Mouse (Mus musculus): ENCODE results near the gene Iqgap2. TPM values are rescaled to one million over a fixed set of nuclear protein-coding genes. Genes with fewer than 3 reads are reported as not detected.

Gene Iqgap2
- total and polyA plus RNA-seq, 3 experiments, result 0.27 to 0.32 TPM; not detected in 1

DNA sequence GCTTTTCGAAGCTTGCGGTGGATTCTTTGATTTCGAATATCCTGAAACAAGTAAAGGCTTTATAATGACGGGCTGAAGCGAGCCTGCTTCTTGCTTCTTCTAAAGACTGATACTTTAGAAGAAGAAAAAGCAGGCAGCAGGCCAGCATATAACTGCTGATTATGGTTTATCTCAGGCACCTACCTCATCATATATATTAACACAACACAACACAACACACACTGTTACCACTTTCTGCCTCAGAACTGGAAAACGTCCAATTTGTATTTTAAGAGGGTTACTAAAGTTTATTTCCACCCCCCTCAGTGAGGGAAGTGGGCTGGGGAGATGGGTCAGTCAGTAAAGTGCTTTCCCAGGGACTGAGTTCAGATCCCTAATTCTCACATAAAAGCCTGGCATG is 259.6 kb downstream of the Iqgap2 start (continued):
- TF ChIP-seq MAFK (IDR thresholded peaks at IDR 0.05; ENCODE audit: borderline replicate concordance, low read depth, low read length) (no peak), POLR2AphosphoS5 (IDR thresholded peaks at IDR 0.05; ENCODE audit: borderline replicate concordance, low read depth, low read length) (no peak), HCFC1 (IDR thresholded peaks at IDR 0.05; ENCODE audit: low read depth, low read length) (no peak), KAT2A (conservative IDR thresholded peaks at IDR 0.05; ENCODE audit: low read depth, low read length) (no peak), GATA1 (IDR thresholded peaks at IDR 0.05; ENCODE audit: low read depth, low read length) (peak; percentile 53; the same call in 1 of the 2 replicates), BHLHE40 (IDR thresholded peaks at IDR 0.05; ENCODE audit: borderline replicate concordance, low read depth, low read length) (no peak), ZC3H11A (IDR thresholded peaks at IDR 0.05; ENCODE audit: low read depth, low read length) (no peak), NRF1 (IDR thresholded peaks at IDR 0.05; ENCODE audit: insufficient read depth, low read depth, low read length, poor library complexity, severe bottlenecking) (no peak)

DNA sequence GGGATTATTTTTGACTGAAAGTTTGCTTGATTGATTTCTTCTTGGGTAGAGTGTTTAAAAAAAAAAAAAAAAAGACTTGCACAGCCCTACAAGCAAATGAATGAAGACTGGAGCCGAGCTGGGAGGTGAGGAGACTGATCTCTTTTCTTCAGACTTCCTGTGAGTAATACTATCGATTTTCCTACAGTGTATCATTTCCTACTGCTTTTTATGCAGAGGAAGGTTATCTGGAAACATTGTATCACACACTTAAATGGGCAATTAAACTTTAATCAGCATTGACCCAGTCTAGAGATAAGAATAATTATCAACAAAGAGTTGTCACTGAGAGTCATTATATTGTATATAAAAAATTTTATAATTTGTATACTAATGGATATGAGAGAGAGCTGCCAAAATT is 261.0 kb downstream of the Iqgap2 start:
- TF ChIP-seq EP300 (IDR thresholded peaks at IDR 0.05; ENCODE audit: low read depth in 1 of 2, low read length in 2 of 2), result peak; percentile 59 to 65
- peak; percentile 59; the same call in 1 of the 2 replicates for TF ChIP-seq TCF12 (IDR thresholded peaks at IDR 0.05; ENCODE audit: low read depth, low read length)
- no peak for TF ChIP-seq ZMIZ1 (IDR thresholded peaks at IDR 0.05; ENCODE audit: low read depth, low read length)
- TF ChIP-seq NELFE (IDR thresholded peaks at IDR 0.05; ENCODE audit: low read depth, low read length), result no peak
- TF ChIP-seq GATA1 (IDR thresholded peaks at IDR 0.05; ENCODE audit: low read depth, low read length), result peak; percentile 77
- TF ChIP-seq POLR2AphosphoS2 (IDR thresholded peaks at IDR 0.05; ENCODE audit: low read length), result no peak
- TF ChIP-seq RCOR1 (IDR thresholded peaks at IDR 0.05; ENCODE audit: low read depth, low read length), result no peak
- 0 out of 2 replicates have a peak, but pooled peaks have one; percentile 31 for TF ChIP-seq ETS1 (IDR thresholded peaks at IDR 0.05; ENCODE audit: low read depth, low read length)
- TF ChIP-seq ZNF384 (IDR thresholded peaks at IDR 0.05; ENCODE audit: low read depth, low read length), result 0 out of 2 replicates have a peak, but pooled peaks have one; percentile 10
- TF ChIP-seq CTCF (IDR thresholded peaks at IDR 0.05 in 2 of 3, conservative IDR thresholded peaks at IDR 0.05 in 1 of 3; ENCODE audit: control insufficient read depth in 1 of 3, insufficient read depth in 1 of 3, low read depth in 2 of 3, low read length in 3 of 3, poor library complexity in 1 of 3, severe bottlenecking in 1 of 3), result no peak
- no peak for DNase-seq (ENCODE audit: low read depth, low spot score)
- no peak overlapping the region for H3K27ac ChIP-seq (ENCODE audit: control insufficient read depth, low read depth, low read length)
- H3K4me1 ChIP-seq (ENCODE audit: control insufficient read depth in 1 of 2, insufficient read depth in 2 of 2, low read length in 2 of 2), result peaks cover 10 to 31% of the 10 kb centered on the region in 2 experiments
- no peak overlapping the region for H3K4me3 ChIP-seq (ENCODE audit: control insufficient read depth in 1 of 2, insufficient read depth in 1 of 2, low read depth in 2 of 2, low read length in 2 of 2)
- peaks cover 0 to 25% of the 10 kb centered on the region in 2 experiments; a peak in 3 of 4 replicates for H3K36me3 ChIP-seq (ENCODE audit: control insufficient read depth in 1 of 2, insufficient read depth in 2 of 2, low read length in 2 of 2)
- no peaks in the 10 kb centered on the region for H3K9me3 ChIP-seq (replicated peaks; ENCODE audit: insufficient read depth, low read length)
- no peak overlapping the region for H3K9ac ChIP-seq (ENCODE audit: control insufficient read depth, low read depth, low read length, poor library complexity, severe bottlenecking)
- H3K79me2 ChIP-seq (ENCODE audit: control insufficient read depth, insufficient read depth, low read length, poor library complexity), result no peaks in the 10 kb centered on the region
- H3K27me3 ChIP-seq (ENCODE audit: control insufficient read depth in 1 of 2, insufficient read depth in 2 of 2, low read length in 2 of 2), result no peaks in the 10 kb centered on the region

DNA sequence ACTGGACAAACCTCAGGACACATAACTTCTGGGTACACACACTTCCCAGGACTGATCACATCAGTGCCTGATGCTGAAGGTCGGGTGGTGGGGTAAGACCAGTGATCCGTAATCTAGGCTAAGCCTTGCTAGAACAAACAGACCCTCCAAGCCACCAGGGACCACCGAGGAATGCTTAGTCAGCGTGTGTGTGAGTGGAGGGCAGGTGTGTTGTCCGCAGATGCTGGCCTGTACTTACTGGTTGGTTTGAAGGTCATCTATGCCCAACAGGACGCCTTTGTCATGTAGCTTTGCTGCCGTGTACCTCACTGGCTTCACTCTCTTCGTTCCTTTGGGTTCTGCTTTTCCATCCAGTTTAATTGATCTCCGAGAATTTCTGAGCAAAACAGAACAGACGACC is 262.0 kb downstream of the Iqgap2 start:
- peaks cover 0 to 24% of the 10 kb centered on the region in 2 experiments; a peak in 3 of 4 replicates for H3K36me3 ChIP-seq (ENCODE audit: control insufficient read depth in 1 of 2, insufficient read depth in 2 of 2, low read length in 2 of 2)

More for the DNA sequence above, 262.0 kb downstream of the Iqgap2 start:
- Histone ChIP-seq H3K4me1 (ENCODE audit: control insufficient read depth in 1 of 2, insufficient read depth in 2 of 2, low read length in 2 of 2) (peaks cover 10 to 25% of the 10 kb centered on the region in 2 experiments), H3K9me3 (replicated peaks; ENCODE audit: insufficient read depth, low read length) (no peaks in the 10 kb centered on the region), H3K27me3 (ENCODE audit: control insufficient read depth in 1 of 2, insufficient read depth in 2 of 2, low read length in 2 of 2) (no peaks in the 10 kb centered on the region), H3K79me2 (ENCODE audit: control insufficient read depth, insufficient read depth, low read length, poor library complexity) (no peaks in the 10 kb centered on the region), H3K4me3 (ENCODE audit: control insufficient read depth in 1 of 2, insufficient read depth in 1 of 2, low read depth in 2 of 2, low read length in 2 of 2) (no peak overlapping the region), H3K27ac (ENCODE audit: control insufficient read depth, low read depth, low read length) (no peak overlapping the region), H3K9ac (ENCODE audit: control insufficient read depth, low read depth, low read length, poor library complexity, severe bottlenecking) (no peak overlapping the region)
- DNase-seq (ENCODE audit: low read depth, low spot score), result no peak
- TF ChIP-seq JUND (IDR thresholded peaks at IDR 0.05; ENCODE audit: low read depth, low read length) (no peak), TAL1 (IDR thresholded peaks at IDR 0.05; ENCODE audit: low read length) (no peak), E2F4 (IDR thresholded peaks at IDR 0.05; ENCODE audit: borderline replicate concordance, low read depth, low read length) (no peak), RCOR1 (IDR thresholded peaks at IDR 0.05; ENCODE audit: low read depth, low read length) (no peak), GABPA (IDR thresholded peaks at IDR 0.05; ENCODE audit: low read depth, low read length) (no peak), MYB (IDR thresholded peaks at IDR 0.05; ENCODE audit: low read depth, low read length) (no peak), MXI1 (IDR thresholded peaks at IDR 0.05; ENCODE audit: low read depth, low read length) (no peak), ZMIZ1 (IDR thresholded peaks at IDR 0.05; ENCODE audit: low read depth, low read length) (no peak), NRF1 (IDR thresholded peaks at IDR 0.05; ENCODE audit: insufficient read depth, low read depth, low read length, poor library complexity, severe bottlenecking) (no peak)
